Mouse (Mus musculus): ENCODE data around the gene Gm20716.

Gm20716 gene

DNA sequence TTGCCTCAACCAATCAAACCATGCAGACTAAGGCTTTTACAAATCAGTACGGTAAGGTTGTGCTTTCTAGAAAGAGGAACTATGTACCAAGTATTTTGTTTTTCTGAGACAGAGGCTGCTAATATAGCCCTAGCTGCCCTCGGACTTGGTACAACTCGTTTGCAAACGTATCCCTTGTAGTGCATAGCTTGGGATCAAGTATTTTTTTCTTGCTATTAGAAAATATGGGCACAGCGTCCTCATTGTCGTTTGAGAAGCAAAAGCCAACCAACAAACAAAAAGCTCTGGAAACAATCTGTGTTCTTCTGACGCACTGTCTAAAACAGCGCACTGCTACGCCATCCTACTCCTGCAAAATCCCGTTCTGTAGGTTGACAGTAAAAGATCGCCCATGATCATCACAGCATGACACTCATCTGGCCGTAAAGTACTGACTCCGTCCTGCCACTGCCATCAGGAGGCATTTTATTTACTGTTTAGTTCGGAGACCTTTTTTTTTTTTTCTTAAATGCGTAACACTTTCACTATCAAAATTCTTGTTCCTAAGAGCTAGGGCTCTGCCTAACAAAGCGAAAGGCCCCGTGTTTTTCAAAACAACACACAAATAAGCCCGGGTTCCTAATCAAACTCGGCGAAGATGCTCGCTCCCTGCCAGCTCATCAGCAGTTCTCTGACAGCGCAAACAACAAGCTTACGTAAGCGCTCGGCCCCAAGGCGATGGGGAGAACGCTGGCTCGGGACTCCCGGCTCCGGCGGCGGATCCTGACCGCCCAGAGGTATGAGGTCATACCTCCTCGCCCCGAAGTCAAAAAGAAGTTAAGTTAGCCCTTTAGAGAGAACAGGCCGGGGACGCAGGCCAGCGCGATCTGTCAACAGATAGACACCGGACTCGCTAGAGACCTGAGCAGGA lies 793 bp downstream of the Gm20716 start:
- peak in 1 of 2 experiments; percentile 18 for DNase-seq (ENCODE audit: low spot score in 2 of 2)

DNA sequence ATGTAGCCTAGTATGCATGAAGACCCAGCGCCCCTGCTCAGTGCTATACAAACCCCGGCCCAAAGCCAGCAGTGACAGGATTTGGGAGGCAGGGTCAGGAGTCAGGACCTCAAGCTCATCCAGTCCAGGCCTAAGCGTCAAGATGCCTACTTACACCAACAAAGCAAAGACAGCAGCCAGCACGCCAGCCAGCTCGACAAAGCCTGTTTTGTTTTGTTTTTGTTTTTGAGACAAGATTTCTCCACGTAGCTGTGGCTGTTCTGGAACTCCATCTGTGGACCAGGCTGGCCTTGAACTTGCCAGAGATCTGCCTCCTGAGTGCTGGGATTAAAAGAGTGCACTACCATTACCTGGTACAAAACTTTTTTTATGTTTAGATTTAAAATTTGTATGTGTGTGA lies 6.8 kb downstream of the Gm20716 start:
- no peak for DNase-seq (ENCODE audit: low spot score in 2 of 2)

DNA sequence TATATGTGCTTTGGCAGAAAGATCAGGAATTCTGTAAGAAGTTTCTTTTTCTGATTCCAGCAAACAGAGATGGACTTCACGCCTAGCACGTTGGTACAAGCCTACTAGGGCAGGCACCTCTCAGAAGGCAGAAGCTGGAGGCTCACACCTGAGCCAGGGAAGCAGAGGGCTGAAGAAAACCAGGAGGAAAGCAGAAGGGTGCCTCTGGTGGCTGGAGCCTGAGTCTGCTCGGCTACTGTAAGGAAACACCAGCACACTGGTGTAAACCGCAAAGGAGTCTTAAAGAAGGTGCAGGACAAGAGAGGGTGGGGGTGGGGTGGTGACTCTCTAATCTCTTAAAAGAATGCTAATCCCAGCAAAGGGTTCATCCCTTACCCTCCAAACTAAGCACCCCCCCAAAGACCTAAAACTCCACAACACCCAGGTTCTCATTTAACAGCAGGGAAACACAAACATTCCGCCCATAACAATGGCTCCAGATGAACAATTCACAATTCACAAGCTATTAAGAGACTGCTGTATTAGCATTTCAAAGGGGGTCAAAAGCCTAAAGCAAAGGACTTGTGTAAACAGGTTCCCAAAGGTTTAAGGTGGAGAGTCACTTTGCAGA lies 16.3 kb downstream of the Gm20716 start:
- no peak for DNase-seq (ENCODE audit: low spot score in 2 of 2)

DNA sequence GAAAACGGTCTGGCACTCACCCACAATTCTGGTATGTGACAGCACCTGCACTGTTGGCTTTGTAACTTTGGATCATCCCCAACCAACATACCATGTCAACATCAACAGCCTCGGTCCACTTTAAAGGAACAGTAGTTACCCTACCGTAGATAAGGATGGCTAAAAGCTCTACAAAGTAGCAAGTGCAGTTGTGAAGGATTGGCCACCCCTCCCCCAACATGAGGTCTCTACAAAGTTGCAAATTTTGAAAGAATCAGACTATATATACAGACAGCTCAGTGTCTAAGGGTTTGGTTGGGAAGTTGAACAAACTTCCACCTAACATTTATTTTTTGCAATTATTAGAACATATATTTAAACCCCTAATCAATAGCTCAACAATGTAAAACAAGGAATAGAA lies 22.3 kb downstream of the Gm20716 start:
- DNase-seq (ENCODE audit: low spot score in 2 of 2) = no peak

DNA sequence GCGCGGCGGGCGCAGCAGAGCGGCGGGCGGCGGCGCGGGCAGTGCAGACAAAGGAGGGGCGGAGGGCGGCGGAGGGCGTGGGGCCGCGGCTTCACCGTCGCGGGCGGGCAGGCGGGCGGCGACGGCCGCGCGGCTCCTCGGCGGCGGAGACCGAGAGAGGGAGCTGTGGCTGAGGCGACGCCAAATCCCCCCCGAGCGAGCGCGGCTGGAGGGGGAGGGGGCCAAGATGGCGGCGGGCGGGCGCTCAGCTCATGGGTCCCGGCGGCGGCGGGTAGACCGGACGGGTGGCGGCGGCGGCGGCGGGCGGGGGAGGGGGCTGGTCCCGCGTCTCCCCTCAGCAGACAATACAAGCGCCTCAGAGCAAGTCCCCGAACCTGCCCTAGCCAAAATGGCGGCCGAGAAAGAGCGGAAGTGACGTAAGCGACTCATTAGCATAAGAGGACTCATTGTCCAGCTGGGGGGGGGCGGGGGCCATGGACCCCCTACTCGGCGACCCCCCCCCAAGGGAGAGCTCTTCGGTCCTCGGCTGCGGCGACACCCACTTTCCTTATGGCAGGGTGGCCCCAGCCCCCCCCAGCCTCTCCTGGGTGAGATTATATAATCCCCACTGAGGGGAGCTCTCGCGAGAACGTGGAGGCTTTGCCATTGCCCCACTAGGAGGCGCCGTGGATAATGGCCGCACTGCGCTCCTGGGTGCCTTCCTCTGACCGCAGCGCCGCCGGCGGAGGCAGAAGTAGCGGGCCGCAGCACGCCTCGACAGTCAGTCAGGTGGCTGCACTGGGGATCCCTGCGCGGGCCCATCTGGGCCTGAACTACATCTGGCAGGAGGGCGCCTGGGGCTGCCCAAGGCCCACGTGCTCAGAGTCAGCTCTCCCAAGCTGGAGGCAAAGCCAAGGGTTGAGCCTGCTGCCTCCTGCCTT lies 23.2 kb downstream of the Gm20716 start, which contains the start of gene Adnp:
Adnp (minus strand) TSS at position 388 of the 920 bp plus-strand sequence.
- DNase-seq (ENCODE audit: low spot score in 2 of 2) = peak; percentile 90 to 94

DNA sequence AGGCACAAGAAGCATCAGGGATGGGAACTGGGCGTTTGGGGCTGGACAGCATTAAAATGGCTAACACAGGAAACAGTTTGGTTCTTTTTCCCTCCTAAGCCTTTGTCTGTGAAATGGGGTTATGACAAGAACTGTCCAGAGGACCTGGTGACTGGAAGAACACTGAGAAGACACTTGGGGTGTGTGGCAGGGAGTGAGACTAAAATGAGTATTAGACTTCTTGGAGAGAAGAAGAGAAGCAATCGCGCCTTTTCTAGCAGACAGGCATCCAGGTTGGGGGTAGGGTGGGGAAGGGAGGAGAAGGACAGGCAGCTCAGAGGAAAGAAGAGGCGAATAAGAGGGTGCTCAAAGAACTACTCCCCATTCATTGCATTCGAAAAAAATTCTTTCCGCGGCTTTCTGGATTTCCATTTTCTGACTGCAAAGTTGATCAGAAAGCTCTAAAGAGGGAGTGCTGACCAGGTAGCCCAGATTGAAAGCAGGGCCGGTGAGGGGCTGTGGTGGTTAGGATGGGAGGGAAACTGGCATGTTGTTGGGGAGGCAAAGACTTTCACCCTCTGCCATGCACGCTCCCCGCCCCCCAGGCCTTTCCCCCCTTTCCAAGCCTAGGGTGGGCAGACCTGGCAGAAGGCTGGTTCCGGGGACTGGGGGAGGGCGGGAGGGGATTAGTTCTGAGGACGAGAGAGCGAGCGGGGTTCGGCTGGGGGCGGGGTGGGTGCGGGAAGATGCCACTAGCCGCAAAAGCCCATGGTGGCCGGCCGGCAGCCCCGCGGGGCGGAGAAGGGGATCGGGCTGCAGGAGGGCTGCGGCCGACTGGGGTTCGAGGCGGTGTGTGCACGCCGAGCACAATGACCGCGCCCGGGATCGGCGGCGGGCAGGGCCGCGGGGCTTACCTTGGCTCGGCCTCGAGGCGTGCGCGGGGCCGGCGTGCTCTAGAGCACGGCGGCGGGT lies 24.2 kb downstream of the Gm20716 start:
- DNase-seq (ENCODE audit: low spot score in 2 of 2) = peak in 1 of 2 experiments; percentile 26

DNA sequence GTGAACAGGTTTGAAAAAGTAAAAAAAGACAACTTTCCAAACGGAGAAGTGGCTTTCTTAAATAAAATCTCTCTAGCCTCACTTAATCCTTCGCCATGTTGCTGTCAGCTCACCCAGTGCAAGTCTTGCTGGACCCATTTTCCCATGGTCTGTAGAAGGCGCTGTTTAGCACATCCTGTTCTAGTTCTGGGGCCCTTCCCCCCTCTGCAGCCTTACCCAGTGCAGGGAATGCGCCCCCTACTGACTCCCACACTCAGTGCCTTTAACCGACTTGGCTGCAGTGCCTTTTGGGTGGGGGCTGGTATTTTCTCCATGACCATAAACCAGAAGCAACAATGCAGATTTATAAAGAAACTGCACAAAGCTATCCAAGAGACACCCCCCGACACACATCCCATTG lies 24.9 kb downstream of the Gm20716 start:
- DNase-seq (ENCODE audit: low spot score in 2 of 2) = peak; percentile 67 to 78

DNA sequence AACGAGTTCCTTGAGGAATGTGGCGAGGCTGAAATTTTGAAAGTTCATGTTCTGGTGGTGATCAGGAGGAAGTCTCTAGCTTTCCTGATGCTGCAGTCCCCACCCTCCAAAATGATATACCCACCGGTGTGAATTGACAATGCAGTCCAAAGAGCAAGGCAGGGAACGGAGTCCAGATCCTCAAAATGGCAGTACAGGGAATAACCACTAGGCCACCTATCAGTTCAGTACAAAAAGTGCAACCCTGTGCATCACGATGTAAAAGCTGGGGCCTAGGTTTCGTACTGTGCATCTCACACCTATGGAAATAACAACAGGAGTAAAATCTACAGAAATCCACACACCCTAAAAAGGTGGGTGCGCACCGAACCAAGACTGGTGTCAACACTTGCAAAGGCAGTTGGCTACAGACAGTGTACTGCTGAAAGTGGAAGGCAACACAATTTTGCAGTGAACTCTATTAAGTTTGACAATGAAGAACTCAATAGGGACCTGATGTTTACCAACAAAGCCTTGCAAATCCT lies 25.6 kb downstream of the Gm20716 start:
- DNase-seq (ENCODE audit: low spot score in 2 of 2) = no peak

DNA sequence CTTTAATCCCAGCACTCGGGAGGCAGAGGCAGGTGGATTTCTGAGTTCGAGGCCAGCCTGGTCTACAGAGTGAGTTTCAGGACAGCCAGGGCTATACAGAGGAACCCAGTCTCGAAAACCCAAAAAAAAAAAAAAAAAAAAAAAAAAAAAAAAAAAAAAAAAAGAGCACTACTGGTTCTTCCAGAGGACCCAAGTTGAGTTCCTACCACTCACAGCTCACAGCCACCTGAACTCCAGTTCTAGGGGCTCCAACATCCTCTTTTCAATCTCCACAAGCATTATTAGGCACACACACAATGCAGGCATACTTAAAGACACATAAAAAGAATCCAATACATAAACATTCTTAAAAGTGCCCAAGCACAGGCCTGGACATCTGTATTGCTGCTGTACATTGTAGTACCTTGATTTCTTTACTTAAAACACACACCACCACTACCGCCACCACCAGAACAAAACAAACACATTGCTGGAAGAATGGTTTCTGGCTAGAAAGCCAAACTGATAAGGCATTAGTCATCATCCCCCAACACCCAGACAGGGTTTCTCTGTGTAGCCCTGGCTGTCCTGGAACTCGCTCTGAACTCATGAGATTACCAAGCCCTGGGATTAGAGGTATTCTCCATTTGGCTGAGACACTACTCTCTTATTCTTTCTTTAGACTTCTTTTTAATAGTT lies 30.0 kb downstream of the Gm20716 start:
- no peak for DNase-seq (ENCODE audit: low spot score in 2 of 2)

DNA sequence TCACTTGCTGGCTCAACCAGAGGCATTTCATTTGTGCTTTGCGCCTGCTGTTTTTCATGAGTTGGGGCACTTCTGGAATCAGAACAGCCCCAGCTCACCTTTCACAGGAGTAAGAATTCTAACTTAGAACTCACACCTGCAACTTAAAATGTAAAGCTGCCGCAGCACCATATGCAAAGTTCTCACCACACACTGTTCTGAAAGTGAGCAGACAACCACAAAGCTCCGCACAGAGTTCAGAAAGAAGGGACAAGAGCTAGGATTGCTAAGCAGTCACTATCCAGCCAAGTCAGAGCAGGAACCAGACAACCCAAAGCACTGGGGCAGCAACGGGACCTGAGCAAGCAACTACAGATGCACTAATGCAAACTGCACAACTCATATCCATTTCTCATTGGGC lies 30.7 kb downstream of the Gm20716 start:
- no peak for DNase-seq (ENCODE audit: low spot score in 2 of 2)

DNA sequence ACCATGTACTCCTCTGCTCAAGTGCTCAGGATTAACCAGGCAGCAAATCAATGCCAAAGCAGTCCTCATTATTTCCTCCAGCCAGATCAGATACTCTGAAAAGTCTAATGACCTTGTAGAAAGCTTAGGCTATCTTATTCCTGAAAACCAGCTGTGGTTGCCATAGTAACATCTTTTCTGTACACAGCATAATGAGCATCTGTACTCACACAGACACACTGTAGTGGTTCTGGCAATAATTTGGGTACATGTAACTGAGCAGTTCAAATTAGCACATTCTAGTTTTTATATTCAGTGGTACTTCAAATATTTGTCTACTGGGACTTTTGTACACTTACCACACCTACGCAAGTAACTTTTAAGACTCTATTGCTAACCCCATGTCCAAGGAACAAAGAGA lies 31.7 kb downstream of the Gm20716 start:
- no peak for DNase-seq (ENCODE audit: low spot score in 2 of 2)

DNA sequence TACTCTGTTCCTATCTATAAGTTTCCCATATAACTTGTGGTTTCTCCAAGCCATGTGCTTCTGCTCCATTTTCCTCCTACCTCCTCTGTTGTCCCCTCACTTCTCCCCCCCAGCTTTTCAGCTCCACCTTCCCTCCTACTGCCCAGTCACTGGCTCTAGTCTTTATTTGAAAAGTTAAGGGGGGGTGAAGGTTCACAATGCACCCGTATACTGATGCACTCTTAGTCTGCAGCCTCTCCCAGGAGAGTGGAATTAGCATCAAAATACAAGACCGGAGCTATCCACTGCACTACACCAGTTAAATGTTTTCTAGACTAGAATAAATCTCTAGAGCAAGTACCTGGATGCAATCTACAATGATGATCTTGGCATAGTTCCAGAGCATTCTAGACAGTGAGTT lies 34.4 kb downstream of the Gm20716 start:
- DNase-seq (ENCODE audit: low spot score in 2 of 2) = no peak

DNA sequence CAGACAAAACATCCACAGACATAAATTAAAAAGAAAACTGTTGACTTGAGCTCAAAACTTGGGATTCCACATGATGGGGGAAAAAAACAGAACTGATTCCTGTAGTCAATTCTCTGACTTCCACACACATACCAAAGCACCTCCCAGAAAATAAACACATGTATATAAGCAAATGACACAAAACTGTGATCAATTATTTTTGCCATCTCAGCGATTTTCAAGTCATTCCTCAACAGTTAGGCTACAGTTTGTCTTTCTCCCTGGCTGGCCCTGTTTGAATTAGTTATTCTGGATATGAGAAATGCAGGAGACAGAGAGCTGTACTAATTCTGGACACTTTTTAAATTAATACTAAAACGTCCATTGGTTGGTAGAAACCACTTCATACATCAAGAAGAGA lies 36.5 kb downstream of the Gm20716 start:
- no peak for DNase-seq (ENCODE audit: low spot score in 2 of 2)

DNA sequence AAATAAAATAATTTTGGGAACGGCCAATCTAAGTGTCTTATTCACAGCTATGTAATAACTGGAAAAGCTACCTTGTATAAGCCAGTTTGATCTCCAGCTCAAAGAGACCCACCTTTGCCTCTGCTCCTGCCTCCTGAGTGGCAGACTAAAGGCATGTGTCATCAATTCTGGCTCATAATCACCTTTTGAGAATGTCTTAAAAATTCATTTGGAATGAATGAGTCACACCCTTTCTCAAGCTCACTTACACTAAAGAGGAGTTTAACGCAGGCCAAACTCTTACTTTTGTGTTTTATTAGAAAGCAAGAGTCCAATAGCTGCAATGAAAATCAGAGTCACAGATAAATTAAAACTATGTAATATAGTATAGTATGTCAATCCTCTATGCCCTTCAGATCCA lies 38.3 kb downstream of the Gm20716 start:
- no peak for DNase-seq (ENCODE audit: low spot score in 2 of 2)

DNA sequence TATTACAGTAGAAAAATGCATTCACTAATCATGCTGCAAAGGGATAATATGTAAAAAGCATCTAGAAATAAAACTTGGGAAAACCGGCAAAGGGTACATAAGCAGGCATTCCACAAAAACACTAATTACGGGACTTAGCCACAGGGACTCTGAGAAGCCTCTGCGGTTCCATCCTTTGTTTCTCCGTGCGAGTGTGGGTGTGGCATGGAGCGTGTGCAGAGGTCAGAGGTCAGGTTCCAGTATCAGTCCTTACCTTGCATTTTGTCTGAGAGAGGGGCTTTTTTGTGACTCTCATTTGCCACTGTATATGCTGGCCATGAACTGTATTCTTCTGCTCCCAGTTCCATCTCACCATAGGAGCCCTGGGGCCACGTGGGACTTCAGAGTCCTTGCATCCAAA lies 54.2 kb downstream of the Gm20716 start:
- DNase-seq (ENCODE audit: low spot score in 2 of 2) = no peak

DNA sequence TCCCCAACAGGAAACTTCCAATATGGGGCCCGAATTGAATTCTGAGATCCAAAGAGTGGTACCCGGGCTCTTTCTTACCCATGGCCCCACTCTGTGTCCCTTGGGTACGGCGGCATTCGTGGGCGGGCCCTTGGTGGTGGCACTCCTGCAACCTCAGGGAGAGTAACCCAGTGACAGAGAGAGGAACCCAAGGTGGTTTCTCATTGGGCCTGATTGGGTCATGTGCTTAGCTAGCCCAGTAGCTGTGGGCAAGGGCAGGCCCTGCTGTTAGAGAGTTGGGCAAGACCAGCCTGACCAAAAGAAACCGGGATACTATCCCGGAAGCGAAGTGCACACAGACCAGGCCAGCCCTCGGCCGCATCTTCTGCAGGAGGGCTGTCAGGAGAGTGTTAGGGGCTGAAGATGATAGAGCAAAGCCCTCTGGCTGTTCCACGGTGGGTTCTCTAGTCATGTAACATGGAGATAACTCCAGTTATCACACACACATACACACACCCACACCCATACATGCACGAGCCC lies 59.9 kb downstream of the Gm20716 start:
- peak; percentile 50 to 61 for DNase-seq (ENCODE audit: low spot score in 2 of 2)

DNA sequence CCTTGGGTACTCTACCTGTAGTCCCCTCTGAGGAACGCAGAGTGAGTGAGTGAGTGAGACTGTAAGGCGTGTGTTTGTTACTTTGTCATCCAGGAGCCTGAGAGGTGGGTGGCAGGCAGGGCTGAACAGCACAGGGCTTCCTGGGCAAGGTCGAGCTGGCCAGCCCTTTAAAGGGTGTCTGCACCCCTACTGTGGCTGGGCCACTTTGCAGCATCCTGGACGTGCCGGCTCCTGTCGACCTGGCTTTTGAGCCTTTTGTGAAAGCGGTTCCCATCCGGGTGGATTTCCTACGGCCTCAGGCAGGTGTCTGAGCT lies 60.4 kb downstream of the Gm20716 start:
- DNase-seq (ENCODE audit: low spot score in 2 of 2) = no peak

DNA sequence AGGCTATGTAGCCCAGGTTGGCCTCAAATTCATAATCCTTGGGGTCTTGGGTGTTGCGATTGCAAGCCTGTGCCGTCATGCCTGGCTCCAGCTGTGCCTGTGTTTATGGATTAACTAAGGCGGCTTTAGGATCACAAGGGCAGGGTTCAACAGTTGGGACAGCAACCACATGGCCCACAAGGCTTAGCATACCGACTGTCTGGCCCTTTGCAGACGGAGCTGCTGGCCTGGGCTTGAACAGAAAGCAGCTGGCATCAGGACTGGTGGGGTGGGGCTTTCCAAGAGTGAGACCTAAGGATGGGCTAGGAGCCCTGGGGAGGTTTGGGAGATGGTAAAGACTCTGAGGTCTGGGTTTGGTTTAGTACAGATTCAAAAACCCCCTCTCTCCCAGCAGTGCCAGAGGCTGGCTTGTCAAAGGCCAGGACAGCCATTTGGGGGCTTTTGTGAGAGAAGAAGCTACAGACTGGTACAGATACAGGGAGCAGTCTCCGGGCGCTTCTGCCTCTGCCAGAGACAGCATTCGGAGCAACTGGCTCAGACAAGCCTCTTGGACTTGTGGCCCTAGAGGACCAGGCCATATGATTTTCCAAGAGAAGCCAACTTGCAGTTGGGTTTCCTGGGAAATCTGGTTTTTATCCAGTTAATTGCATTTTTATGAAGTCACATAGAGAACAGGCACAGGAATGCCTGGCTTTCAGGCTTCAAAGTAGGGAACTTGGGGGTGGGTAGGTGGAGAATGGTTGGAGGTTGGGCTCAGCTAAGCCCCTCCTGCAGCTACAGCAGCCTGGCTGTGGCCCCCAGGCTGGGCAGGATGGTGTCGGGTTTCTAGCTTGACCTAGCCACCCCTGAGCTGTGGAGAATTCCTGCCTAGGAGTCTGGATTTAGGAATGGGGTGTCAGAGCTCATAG lies 61.0 kb downstream of the Gm20716 start:
- DNase-seq (ENCODE audit: low spot score in 2 of 2) = no peak

DNA sequence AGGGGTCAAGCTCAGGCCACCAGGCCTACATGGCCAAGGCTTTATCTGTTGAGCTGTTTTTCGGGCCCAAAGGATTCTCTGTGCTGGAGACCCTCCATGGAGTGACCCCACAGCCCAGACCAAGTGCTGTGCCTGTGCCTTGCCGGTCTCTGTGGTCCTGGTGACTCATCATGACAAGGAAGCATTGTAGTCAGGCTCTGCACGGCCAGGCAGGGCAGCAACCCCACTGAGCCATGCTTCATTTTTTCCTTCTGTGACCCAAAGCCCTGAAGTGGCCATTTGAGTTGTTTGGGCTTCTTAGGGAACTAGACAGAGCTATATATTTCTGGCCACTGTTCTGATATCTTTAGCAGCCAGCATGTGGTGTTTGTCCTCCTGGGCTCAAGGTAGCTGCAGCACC lies 62.4 kb downstream of the Gm20716 start:
- DNase-seq (ENCODE audit: low spot score in 2 of 2) = no peak
